Mouse (Mus musculus) MEL (cell line): ENCODE measurements around the gene Spef1.

Source experiments
- BHLHE40 ChIP-seq: IDR thresholded peaks from 2 replicates; pipeline ENCODE4 v1.6.1; 2012; ENCODE audit warnings: low read depth, mild to moderate bottlenecking, inconsistent platforms, low read length, improper control_type of control experiment, borderline replicate concordance
- CTCF ChIP-seq, 3 experiments: IDR thresholded peaks in 2 of 3; conservative IDR thresholded peaks in 1 of 3; 2 replicates each; pipeline ENCODE4 v1.5.1; 2011 to 2012; ENCODE audit warnings: low read length in 3 of 3, low read depth in 2 of 3, mild to moderate bottlenecking in 2 of 3, improper control_type of control experiment in 1 of 3, inconsistent platforms in 1 of 3, mixed read lengths in 1 of 3, moderate library complexity in 1 of 3; ENCODE audit not compliant: control insufficient read depth in 1 of 3, insufficient read depth in 1 of 3, poor library complexity in 1 of 3, severe bottlenecking in 1 of 3
- ELF1 ChIP-seq: IDR thresholded peaks from 2 replicates; pipeline ENCODE4 v1.6.1; 2014; ENCODE audit warnings: low read depth, mild to moderate bottlenecking, inconsistent platforms, low read length, improper control_type of control experiment, moderate library complexity
- EP300 ChIP-seq, 2 experiments: IDR thresholded peaks; 2 replicates each; pipeline ENCODE4 v1.6.1; 2011; ENCODE audit warnings: improper control_type of control experiment in 2 of 2, low read length in 2 of 2, low read depth in 1 of 2, mild to moderate bottlenecking in 1 of 2
- HCFC1 ChIP-seq: IDR thresholded peaks from 2 replicates; pipeline ENCODE4 v1.6.1; 2012; ENCODE audit warnings: low read depth, mild to moderate bottlenecking, inconsistent platforms, low read length, improper control_type of control experiment, moderate library complexity
- MAFK ChIP-seq: IDR thresholded peaks from 2 replicates; pipeline ENCODE4 v1.6.1; 2011; ENCODE audit warnings: low read depth, mild to moderate bottlenecking, low read length, improper control_type of control experiment, borderline replicate concordance
- MAX ChIP-seq: IDR thresholded peaks from 2 replicates; pipeline ENCODE4 v1.6.1; 2011; ENCODE audit warnings: low read length, improper control_type of control experiment
- MAZ ChIP-seq: IDR thresholded peaks from 2 replicates; pipeline ENCODE4 v1.6.1; 2012; ENCODE audit warnings: low read depth, mild to moderate bottlenecking, inconsistent platforms, low read length, improper control_type of control experiment
- MEF2A ChIP-seq: IDR thresholded peaks from 2 replicates; pipeline ENCODE4 v1.6.1; 2014; ENCODE audit warnings: low read depth, mild to moderate bottlenecking, inconsistent platforms, low read length, improper control_type of control experiment; ENCODE audit not compliant: poor library complexity, insufficient replicate concordance, severe bottlenecking; ENCODE audit errors: extremely low read depth
- POLR2A ChIP-seq, 2 experiments: IDR thresholded peaks; 2 replicates each; pipeline ENCODE4 v1.6.1; 2011 to 2012; ENCODE audit warnings: low read length in 2 of 2, mild to moderate bottlenecking in 2 of 2, control low read depth in 1 of 2, improper control_type of control experiment in 1 of 2, low read depth in 1 of 2, moderate library complexity in 1 of 2; ENCODE audit not compliant: control insufficient read depth in 1 of 2, insufficient read depth in 1 of 2, poor library complexity in 1 of 2
- SIN3A ChIP-seq: IDR thresholded peaks from 2 replicates; pipeline ENCODE4 v1.6.1; 2012; ENCODE audit warnings: low read length, improper control_type of control experiment, inconsistent platforms
- USF1 ChIP-seq: IDR thresholded peaks from 2 replicates; pipeline ENCODE4 v1.6.1; 2014; ENCODE audit warnings: low read depth, mild to moderate bottlenecking, inconsistent platforms, low read length, improper control_type of control experiment, moderate library complexity
- ZC3H11A ChIP-seq: IDR thresholded peaks from 2 replicates; pipeline ENCODE4 v1.6.1; 2012; ENCODE audit warnings: low read depth, mild to moderate bottlenecking, inconsistent platforms, low read length, improper control_type of control experiment

GRCm38 (mm10) chr2:131139886-131140532 lies 47.1 kb downstream of the Spef1 start:
- TF ChIP-seq BHLHE40 (no peak), CTCF (IDR thresholded peaks at IDR 0.05 in 2 of 3, conservative IDR thresholded peaks at IDR 0.05 in 1 of 3; ENCODE audit: control insufficient read depth in 1 of 3, insufficient read depth in 1 of 3, low read depth in 2 of 3, low read length in 3 of 3, poor library complexity in 1 of 3, severe bottlenecking in 1 of 3) (no peak), EP300 (IDR thresholded peaks at IDR 0.05; ENCODE audit: low read depth in 1 of 2, low read length in 2 of 2) (no peak), HCFC1 (no peak), POLR2A (IDR thresholded peaks at IDR 0.05; ENCODE audit: control insufficient read depth in 1 of 2, insufficient read depth in 1 of 2, low read depth in 1 of 2, low read length in 2 of 2, poor library complexity in 1 of 2) (no peak), USF1 (no peak), MAFK (no peak), MEF2A (no peak), MAX (no peak), SIN3A (no peak), MAZ (no peak), ELF1 (no peak), ZC3H11A (no peak)
